ENCODE assay signal across 26 mouse cellular contexts in genomic region chr3:68085024-68085423, GRCm38 (mm10).
"Had no signal": no experiment of that assay in that cellular context is flagged by ENCODE, and none has a peak within 500 bp of the region (broad histone marks: within the 10 kb centered on the region; RNA-seq: fewer than 3 reads in every experiment).

No protein-coding gene starts in this region.

- H3K36me3 ChIP-seq: heart, embryonic 10.5 days; heart, embryonic 12.5 days; hindbrain, embryonic 13.5 days; intestine, embryonic 15.5 days; limb, embryonic 10.5 days; limb, embryonic 12.5 days; liver, embryonic 13.5 days; liver, embryonic 15.5 days had no signal

- H3K4me2 ChIP-seq: heart, embryonic 12.5 days; hindbrain, embryonic 13.5 days; intestine, embryonic 15.5 days; limb, embryonic 12.5 days; liver, embryonic 11.5 days; liver, embryonic 13.5 days; liver, embryonic 15.5 days had no signal

- H3K9ac ChIP-seq: heart, embryonic 12.5 days; hindbrain, embryonic 13.5 days; intestine, embryonic 15.5 days; limb, embryonic 12.5 days; liver, embryonic 13.5 days; liver, embryonic 15.5 days; liver, postnatal 0 days had no signal

- DNase-seq: gastrocnemius, postnatal 14 days; gastrocnemius, postnatal 36 days; heart, adult 18-20 months; heart, postnatal 10 days; heart, postnatal 4 days; kidney, adult 18-20 months; kidney, adult 8-10 months; kidney, postnatal 10 days; kidney, postnatal 25 days; kidney, postnatal 4 days; liver; liver, embryonic 13.5 days; liver, postnatal 0 days; lung, adult 2 months had no signal

- H3K4me3 ChIP-seq: heart, embryonic 10.5 days; heart, embryonic 12.5 days; hindbrain, embryonic 13.5 days; intestine, embryonic 15.5 days; layer of hippocampus, adult 2 months; left cerebral cortex, adult 2 months; limb, embryonic 10.5 days; limb, embryonic 12.5 days; liver, embryonic 13.5 days; liver, embryonic 15.5 days had no signal

- H3K27ac ChIP-seq: heart, embryonic 10.5 days; hindbrain, embryonic 13.5 days; intestine, embryonic 15.5 days; layer of hippocampus, adult 2 months; left cerebral cortex, adult 2 months; limb, embryonic 10.5 days; limb, embryonic 12.5 days; liver, embryonic 13.5 days; liver, embryonic 15.5 days had no signal

- ATAC-seq: inflammation-experienced regulatory T-cells, adult 6 months; intestine, embryonic 15.5 days; intestine, postnatal 0 days; liver, postnatal 0 days had no signal

- H3K9me3 ChIP-seq: heart, embryonic 10.5 days; heart, embryonic 12.5 days; hindbrain, embryonic 13.5 days; intestine, embryonic 15.5 days; limb, embryonic 10.5 days; limb, embryonic 12.5 days; liver, embryonic 13.5 days; liver, embryonic 15.5 days had no signal

- H3K4me1 ChIP-seq: heart, embryonic 10.5 days; heart, embryonic 12.5 days; hindbrain, embryonic 13.5 days; intestine, embryonic 15.5 days; limb, embryonic 10.5 days; limb, embryonic 12.5 days; liver, embryonic 13.5 days; liver, embryonic 15.5 days had no signal

- H3K27me3 ChIP-seq: heart, embryonic 12.5 days; hindbrain, embryonic 13.5 days; intestine, embryonic 15.5 days; liver, embryonic 13.5 days; liver, embryonic 15.5 days had no signal
